Mouse (Mus musculus) liver, embryonic 14.5 days (tissue): Measurements from ENCODE around the gene Znhit3.

ENCODE experiments used
- CTCF ChIP-seq: IDR thresholded peaks from 2 replicates; pipeline ENCODE4 v1.5.1; 2016; ENCODE audit warnings: antibody characterized with exemption, low read depth, control low read depth
- EP300 ChIP-seq: IDR thresholded peaks from 2 replicates; pipeline ENCODE4 v1.6.1; 2016; ENCODE audit warnings: antibody characterized with exemption, low read depth

DNA sequence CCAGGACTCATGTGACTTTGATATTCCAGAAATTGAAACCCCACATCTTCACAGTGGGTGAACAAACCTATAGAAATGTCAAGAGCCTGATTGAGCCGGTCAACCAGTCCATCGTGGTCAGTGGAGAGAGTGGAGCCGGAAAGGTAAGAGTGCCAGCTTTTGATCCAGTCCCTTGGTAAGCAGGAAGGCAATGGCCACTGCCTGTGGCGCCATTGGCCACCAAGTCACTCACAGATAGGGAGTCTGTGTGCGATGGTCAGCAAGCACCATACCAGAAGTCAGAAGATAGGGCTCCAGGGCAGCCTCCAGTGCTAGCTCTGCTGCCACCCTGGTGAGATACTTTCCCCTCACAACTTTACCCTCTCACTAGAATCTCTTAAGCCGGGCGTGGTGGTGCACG, 28.1 kb downstream of the Znhit3 start:
- TF ChIP-seq EP300: no peak
- TF ChIP-seq CTCF: no peak
